Mouse (Mus musculus) lung, embryonic 14.5 days (tissue): Measurements from ENCODE around the gene Clmn. TPM values are rescaled to one million over a fixed set of nuclear protein-coding genes. Genes with fewer than 3 reads are reported as not detected.

Source experiments
- ATAC-seq: fragments of 200-750 bp; cut with Nextera tagmentation; 2 replicates; pipeline ENCODE4 v1.8.0; 2017; ENCODE audit warnings: mild to moderate bottlenecking, moderate TSS enrichment, moderate library complexity; ENCODE audit not compliant: insufficient read depth
- DNase-seq: peaks from one replicate; pipeline ENCODE4 v3.0.0-alpha.2; 2015
- H3K27ac ChIP-seq: fragments of 300-500 bp; sonication (generic); 2 replicates; pipeline ENCODE4 v1.5.1; 2014; ENCODE audit warnings: low read depth, mild to moderate bottlenecking, moderate library complexity
- H3K27me3 ChIP-seq: fragments of 300-500 bp; sonication (generic); 2 replicates; pipeline ENCODE4 v1.6.1; 2014; ENCODE audit warnings: low read length, control low read depth; ENCODE audit not compliant: insufficient read depth
- H3K36me3 ChIP-seq: fragments of 300-500 bp; sonication (generic); 2 replicates; pipeline ENCODE4 v1.6.1; 2014; ENCODE audit warnings: control low read depth; ENCODE audit not compliant: insufficient read depth
- H3K4me1 ChIP-seq: fragments of 300-500 bp; sonication (generic); 2 replicates; pipeline ENCODE4 v1.6.1; 2014; ENCODE audit warnings: antibody characterized with exemption, control low read depth; ENCODE audit not compliant: insufficient read depth
- H3K4me2 ChIP-seq: fragments of 300-500 bp; sonication (generic); 2 replicates; pipeline ENCODE4 v1.6.1; 2014; ENCODE audit warnings: mild to moderate bottlenecking
- H3K4me3 ChIP-seq: fragments of 300-500 bp; sonication (generic); 2 replicates; pipeline ENCODE4 v1.5.1; 2014; ENCODE audit warnings: low read depth, low read length
- H3K9ac ChIP-seq: fragments of 300-500 bp; sonication (generic); 2 replicates; pipeline ENCODE4 v1.6.1; 2014
- H3K9me3 ChIP-seq: fragments of 300-500 bp; sonication (generic); 2 replicates; pipeline ENCODE4 v1.6.1; 2016; ENCODE audit warnings: low read depth, low read length, control low read depth
- CTCF ChIP-seq: IDR thresholded peaks from 2 replicates; pipeline ENCODE4 v1.5.1; 2016; ENCODE audit warnings: antibody characterized with exemption, low read depth
- WGBS: fragments of 180-500 bp; shearing (Covaris S2); extraction: QIAGEN DNeasy Blood & Tissue Kit; methylation state at CpG from one replicate; pipeline ENCODE4 v1.1.7; 2014; 5-methylcytosine and 5-hydroxymethylcytosine counted together
- polyA plus RNA-seq: library from polyadenylated mRNA; unstranded; fragments of >200 nt; fragmentation: Nextera tagmentation; extraction: Ambion mirVana; gene quantifications from 2 replicates; pipeline ENCODE4 v1.2.1, GENCODE M21; 2014

Clmn gene
- polyA plus RNA-seq, 1 experiment from 2014 or later, result 2.1 TPM

DNA sequence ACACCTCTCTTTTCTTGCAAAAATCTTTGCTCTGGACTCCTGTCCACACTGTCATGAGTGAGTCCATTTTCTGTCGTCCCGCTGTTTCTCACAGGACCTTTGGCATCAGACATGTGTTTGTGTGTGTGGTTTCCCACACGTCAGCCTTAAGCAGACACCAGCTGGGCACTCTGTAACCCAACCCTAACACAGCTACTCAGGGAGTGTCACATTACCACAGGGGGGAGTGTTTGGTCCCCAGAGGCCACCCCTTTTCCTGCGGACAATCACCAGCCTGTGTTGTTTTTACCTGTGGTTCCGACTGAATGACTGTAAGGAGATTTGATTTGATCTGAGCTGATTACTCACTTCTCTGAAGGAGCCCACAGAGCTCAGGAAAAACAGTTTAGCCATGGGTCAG is 39.3 kb upstream of the Clmn start:
- peak; percentile 64 for ATAC-seq
- Histone ChIP-seq H3K27me3 (no peaks in the 10 kb centered on the region), H3K4me2 (no peak overlapping the region), H3K36me3 (no peaks in the 10 kb centered on the region), H3K4me1 (peaks cover 5% of the 10 kb centered on the region; the same call in 1 of the 2 replicates), H3K27ac (no peak overlapping the region), H3K9me3 (no peaks in the 10 kb centered on the region), H3K4me3 (no peak overlapping the region), H3K9ac (no peak overlapping the region)
- WGBS, result 7% methylated on average over 5 of the region's 5 CpGs
- DNase-seq, result peak; percentile 31
- TF ChIP-seq CTCF, result no peak

- Histone ChIP-seq H3K4me3 (no peak overlapping the region), H3K27me3 (no peaks in the 10 kb centered on the region), H3K27ac (no peak overlapping the region), H3K9ac (no peak overlapping the region), H3K36me3 (no peaks in the 10 kb centered on the region), H3K9me3 (no peaks in the 10 kb centered on the region), H3K4me2 (no peak overlapping the region), H3K4me1 (no peaks in the 10 kb centered on the region; the same call in 1 of the 2 replicates)
- DNase-seq (no peak), ATAC-seq (no peak)
- WGBS, result 70% methylated on average over 13 of the region's 13 CpGs
- TF ChIP-seq CTCF, result no peak
Observed at GRCm38 (mm10) chr12:104902392-104903053, 37.6 kb upstream of the Clmn start.

- Histone ChIP-seq H3K36me3 (no peaks in the 10 kb centered on the region), H3K9me3 (no peaks in the 10 kb centered on the region), H3K4me2 (no peak overlapping the region), H3K4me1 (no peaks in the 10 kb centered on the region; the same call in 1 of the 2 replicates), H3K4me3 (no peak overlapping the region), H3K27ac (no peak overlapping the region), H3K9ac (no peak overlapping the region), H3K27me3 (no peaks in the 10 kb centered on the region)
- 58% methylated on average over 8 of the region's 8 CpGs for WGBS
- DNase-seq (peak; percentile 18), ATAC-seq (no peak)
- TF ChIP-seq CTCF, result no peak
Observed at GRCm38 (mm10) chr12:104901320-104901719, 36.4 kb upstream of the Clmn start.

DNA sequence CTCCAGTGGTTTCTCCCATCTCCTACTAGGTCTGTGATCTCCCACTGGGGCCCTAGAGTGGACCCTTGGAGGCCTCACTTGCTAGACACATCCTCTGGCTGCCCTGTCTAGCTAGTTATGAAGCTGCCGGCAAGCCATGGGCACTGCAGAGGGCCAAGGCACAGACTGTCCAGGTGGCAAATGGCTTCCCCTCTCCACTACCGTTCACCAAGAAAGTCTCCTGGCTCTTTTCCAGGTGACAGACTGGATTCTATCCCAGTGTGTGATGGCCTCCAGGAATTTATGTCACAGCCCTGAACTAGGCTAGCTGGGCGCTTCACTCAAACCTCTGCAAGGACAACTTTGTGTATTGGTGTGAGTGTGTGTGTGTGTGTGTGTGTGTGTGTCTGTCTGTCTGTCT is 35.0 kb upstream of the Clmn start:
- TF ChIP-seq CTCF, result no peak
- H3K9me3 ChIP-seq, result no peaks in the 10 kb centered on the region
- no peak overlapping the region for H3K4me3 ChIP-seq
- H3K4me1 ChIP-seq, result no peaks in the 10 kb centered on the region; the same call in 1 of the 2 replicates
- no peak overlapping the region for H3K9ac ChIP-seq
- no peak overlapping the region for H3K4me2 ChIP-seq
- ATAC-seq (no peak), DNase-seq (peak; percentile 35)
- no peaks in the 10 kb centered on the region for H3K36me3 ChIP-seq
- H3K27me3 ChIP-seq, result no peaks in the 10 kb centered on the region
- WGBS, result 50% methylated on average over 3 of the region's 3 CpGs
- no peak overlapping the region for H3K27ac ChIP-seq

GRCm38 (mm10) chr12:104899161-104899560 is 34.3 kb upstream of the Clmn start:
- 40% methylated on average over 11 of the region's 11 CpGs for WGBS
- Histone ChIP-seq H3K4me1 (no peaks in the 10 kb centered on the region; the same call in 1 of the 2 replicates), H3K27ac (no peak overlapping the region), H3K9me3 (no peaks in the 10 kb centered on the region), H3K9ac (no peak overlapping the region), H3K4me3 (no peak overlapping the region), H3K4me2 (no peak overlapping the region), H3K27me3 (no peaks in the 10 kb centered on the region), H3K36me3 (no peaks in the 10 kb centered on the region)
- no peak for TF ChIP-seq CTCF
- peak; percentile 11 for DNase-seq
- ATAC-seq, result no peak

DNA sequence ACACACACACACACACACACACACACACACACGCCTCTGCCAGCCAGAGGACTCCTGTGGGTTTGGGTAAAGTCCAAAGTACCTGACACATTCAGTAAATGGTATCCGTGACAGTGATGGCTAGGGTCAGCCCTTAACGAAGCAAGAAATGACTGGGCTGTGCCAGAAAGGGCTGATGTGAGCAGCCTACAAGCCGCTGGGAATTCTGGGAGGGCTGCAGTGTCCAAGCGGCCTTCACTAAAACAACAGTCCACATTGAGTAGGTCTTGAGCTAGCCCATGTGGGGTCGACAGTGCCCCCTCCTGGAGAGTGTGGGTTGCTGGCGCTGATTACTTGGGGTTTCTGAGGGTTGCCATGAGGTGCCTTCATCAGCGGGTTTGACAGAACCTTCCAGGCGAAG is 33.8 kb upstream of the Clmn start:
- Histone ChIP-seq H3K36me3 (no peaks in the 10 kb centered on the region), H3K27me3 (no peaks in the 10 kb centered on the region), H3K27ac (no peak overlapping the region), H3K9ac (no peak overlapping the region), H3K4me2 (no peak overlapping the region), H3K4me3 (no peak overlapping the region), H3K9me3 (no peaks in the 10 kb centered on the region), H3K4me1 (no peaks in the 10 kb centered on the region; the same call in 1 of the 2 replicates)
- 64% methylated on average over 9 of the region's 9 CpGs for WGBS
- TF ChIP-seq CTCF, result peak; percentile 37
- ATAC-seq (no peak), DNase-seq (no peak)

DNA sequence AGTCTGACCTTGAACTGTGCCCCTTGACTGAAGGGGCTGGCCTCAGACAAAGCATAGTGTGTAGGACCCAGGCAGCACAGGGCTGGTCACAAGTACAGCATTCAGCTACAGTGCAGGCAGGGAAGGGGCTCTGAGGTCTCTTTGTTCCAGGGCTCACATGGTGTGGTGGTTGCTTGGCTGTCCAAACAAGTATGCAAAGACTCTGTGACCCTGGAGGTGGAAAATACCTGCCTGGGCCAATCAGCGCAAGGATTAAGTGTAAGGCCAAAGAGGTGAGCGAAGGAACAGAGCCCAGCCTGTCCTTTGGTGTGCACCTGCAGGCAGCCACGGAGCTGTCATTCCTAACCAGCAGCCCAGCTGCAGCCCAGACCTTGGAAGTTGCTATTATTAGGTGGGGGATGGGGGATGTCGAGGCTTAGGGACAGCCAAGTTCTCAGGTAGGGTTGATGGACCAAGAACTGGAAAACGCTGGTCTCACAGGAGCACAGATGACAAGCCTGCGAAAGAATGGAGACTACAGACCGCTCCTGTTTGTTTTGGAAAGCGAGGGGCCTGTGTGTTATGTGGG is 32.3 kb upstream of the Clmn start:
- peak; percentile 32 for DNase-seq
- peak overlapping the region; percentile 73 for H3K27ac ChIP-seq
- H3K27me3 ChIP-seq, result no peaks in the 10 kb centered on the region
- WGBS, result 47% methylated on average over 8 of the region's 8 CpGs
- TF ChIP-seq CTCF, result no peak
- H3K4me3 ChIP-seq, result no peak overlapping the region
- no peaks in the 10 kb centered on the region; the same call in 1 of the 2 replicates for H3K4me1 ChIP-seq
- ATAC-seq, result peak; percentile 83
- no peak overlapping the region for H3K9ac ChIP-seq
- no peaks in the 10 kb centered on the region for H3K36me3 ChIP-seq
- H3K9me3 ChIP-seq, result no peaks in the 10 kb centered on the region
- no peak overlapping the region for H3K4me2 ChIP-seq
